Mouse (Mus musculus) kidney, adult 2 months (tissue): ENCODE results near the gene Samd1.

Experiments used
- CTCF ChIP-seq: fragments of 200-500 bp; conservative IDR thresholded peaks from 2 replicates; pipeline ENCODE4 v1.5.1; 2011; ENCODE audit warnings: low read depth, mild to moderate bottlenecking, control low read depth, low read length, moderate library complexity, mixed read lengths; ENCODE audit not compliant: insufficient read depth, insufficient read length
- POLR2A ChIP-seq: fragments of 200-500 bp; IDR thresholded peaks from one replicate; pipeline ENCODE4 v1.6.1; 2011; ENCODE audit warnings: low read depth, low read length, control low read depth

DNA sequence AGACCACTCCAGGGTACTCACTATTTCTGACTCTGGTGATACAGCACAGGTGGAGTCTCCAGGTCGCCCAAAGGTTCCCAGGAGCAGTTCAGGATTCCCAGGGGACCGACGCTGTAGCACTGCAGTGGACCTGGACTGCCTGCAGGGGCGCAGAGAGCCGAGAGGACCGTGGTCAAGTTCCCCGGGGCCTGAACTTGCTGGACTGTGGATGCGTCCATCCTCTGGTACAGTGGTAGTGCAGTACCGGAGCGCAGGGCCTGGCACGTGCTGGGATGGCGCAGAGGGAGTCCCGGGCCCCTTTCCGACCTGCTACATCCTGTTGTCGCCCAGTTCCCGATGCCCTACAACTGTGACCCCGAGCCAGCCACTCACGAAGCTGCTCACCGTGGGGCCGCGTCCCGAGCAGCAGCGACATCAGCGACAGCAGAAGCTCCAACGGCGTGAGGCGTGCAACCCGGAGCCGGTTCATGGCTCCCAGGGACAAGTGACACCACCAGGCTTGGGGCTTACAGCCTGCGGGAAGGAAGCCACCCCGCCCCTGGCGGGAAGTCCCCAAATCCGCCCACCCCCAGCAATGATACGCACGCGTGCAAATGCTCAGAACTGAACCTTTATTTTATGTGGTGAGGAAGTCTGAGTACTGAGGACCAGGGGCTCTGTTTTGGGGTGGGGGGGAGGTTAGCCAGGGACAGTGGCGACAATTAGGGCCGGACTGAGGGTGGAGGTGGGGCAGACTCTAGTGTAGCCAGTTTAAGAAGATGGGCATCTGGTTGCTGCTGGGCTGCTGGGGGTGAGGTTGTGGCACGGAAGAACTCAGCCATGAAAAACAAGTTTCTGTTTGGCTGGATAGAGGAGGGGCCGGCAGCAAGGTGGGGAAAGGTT is 44.8 kb downstream of the Samd1 start, which contains the start of gene Il27ra:
- TF ChIP-seq CTCF (peak; percentile 79), POLR2A (no peak)
